Mouse (Mus musculus): ENCODE measurements around the gene Nags.
A peak's percentile ranks its signal among the peaks of the same experiment; 100 is the strongest.

GRCm38 (mm10) chr11:102196018-102196797 is 50.9 kb downstream of the Nags start:
- TF ChIP-seq POLR2A (IDR thresholded peaks at IDR 0.05; ENCODE audit: insufficient read length, low read depth) (no peak), POLR2AphosphoS2 (IDR thresholded peaks at IDR 0.05; ENCODE audit: insufficient read length, low read depth) (peak; percentile 27), SRF (IDR thresholded peaks at IDR 0.05; ENCODE audit: control insufficient read depth, insufficient read length, low read depth) (no peak), MYOD1 (IDR thresholded peaks at IDR 0.05; ENCODE audit: control insufficient read depth in 1 of 3, insufficient read length in 2 of 3, low read depth in 2 of 3) (no peak), CEBPB (IDR thresholded peaks at IDR 0.05; ENCODE audit: insufficient read depth, poor library complexity, severe bottlenecking) (no peak), E2F4 (IDR thresholded peaks at IDR 0.05; ENCODE audit: insufficient read depth) (no peak), TCF12 (IDR thresholded peaks at IDR 0.05; ENCODE audit: insufficient read depth, poor library complexity, severe bottlenecking) (no peak), MAX (IDR thresholded peaks at IDR 0.05; ENCODE audit: low read depth) (no peak), USF1 (IDR thresholded peaks at IDR 0.05; ENCODE audit: low read depth) (no peak), TCF3 (IDR thresholded peaks at IDR 0.05; ENCODE audit: insufficient read length, low read depth) (no peak), MYOG (IDR thresholded peaks at IDR 0.05; ENCODE audit: control insufficient read depth in 1 of 3, insufficient read depth in 1 of 3, insufficient read length in 2 of 3, low read depth in 2 of 3) (no peak), REST (IDR thresholded peaks at IDR 0.05; ENCODE audit: insufficient read depth, insufficient read length) (no peak)

Data from myocyte (in vitro differentiated cells).